Mouse (Mus musculus) layer of hippocampus, adult 2 months (tissue): Measurements from ENCODE around the gene Ppip5k2. TPM values are rescaled to one million over a fixed set of nuclear protein-coding genes. Genes with fewer than 3 reads are reported as not detected.

Experiments used
- DNase-seq, 2 experiments: peaks; one replicate each; pipeline ENCODE4 v3.0.0; 2022; ENCODE audit warnings: low spot score in 2 of 2
- H3K27ac ChIP-seq: fragments of 200-600 bp; 2 replicates; pipeline ENCODE4 v1.8.1; 2022
- H3K4me3 ChIP-seq: fragments of 200-600 bp; 2 replicates; pipeline ENCODE4 v1.8.1; 2022; ENCODE audit warnings: mild to moderate bottlenecking
- CTCF ChIP-seq: fragments of 200-600 bp; conservative IDR thresholded peaks from 2 replicates; pipeline ENCODE4 v1.8.1; 2022; ENCODE audit warnings: antibody characterized with exemption, mild to moderate bottlenecking, moderate library complexity
- total RNA-seq, 2 experiments: library from RNA; stranded (reverse); gene quantifications; 2 replicates each; pipeline ENCODE4 v1.2.3; 2021

Gene Ppip5k2
- total RNA-seq, 2 experiments from 2014 or later = 19.3 to 20.8 TPM

DNA sequence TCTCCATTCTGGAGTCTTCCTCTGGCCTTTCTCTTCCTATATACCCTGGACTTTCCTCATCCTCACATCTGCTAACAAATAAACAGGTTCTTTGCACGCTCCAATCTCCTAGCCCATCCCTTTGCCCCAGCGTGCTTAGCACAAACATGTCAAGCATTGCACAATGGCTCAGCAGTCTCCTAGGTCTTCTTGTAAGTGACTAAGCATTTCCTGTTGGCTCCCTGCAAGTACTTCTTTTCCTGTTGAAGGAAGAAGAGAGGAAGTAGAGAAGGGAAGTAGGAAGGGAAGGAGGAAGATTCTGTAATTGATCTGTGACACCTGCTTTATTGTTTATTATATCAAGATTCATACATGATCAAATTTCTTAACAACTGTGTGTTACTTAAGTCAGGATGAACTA is 97.4 kb downstream of the Ppip5k2 start:
- TF ChIP-seq CTCF = no peak
- H3K4me3 ChIP-seq = no peak overlapping the region
- no peak for DNase-seq
- no peak overlapping the region for H3K27ac ChIP-seq

DNA sequence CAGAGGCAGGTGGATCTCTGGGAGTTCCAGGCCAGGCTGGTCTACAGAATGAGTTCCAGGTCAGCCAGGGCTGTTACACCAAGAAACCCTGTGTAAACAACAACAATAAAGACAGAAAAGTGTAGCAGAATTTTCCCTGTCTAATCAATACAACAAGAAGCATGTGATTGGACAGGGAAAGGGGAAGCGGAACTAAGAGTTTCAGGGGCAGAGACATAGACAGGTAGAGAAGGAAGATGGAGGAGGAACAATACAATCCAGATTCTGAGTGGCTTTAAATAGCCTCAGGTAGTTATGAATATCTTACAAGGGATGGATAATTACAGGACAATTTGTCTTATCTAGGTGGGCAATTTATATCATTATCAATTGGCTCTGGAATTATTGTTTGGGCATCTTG is 102.9 kb downstream of the Ppip5k2 start:
- H3K4me3 ChIP-seq = no peak overlapping the region
- H3K27ac ChIP-seq = no peak overlapping the region
- no peak for DNase-seq
- no peak for TF ChIP-seq CTCF

DNA sequence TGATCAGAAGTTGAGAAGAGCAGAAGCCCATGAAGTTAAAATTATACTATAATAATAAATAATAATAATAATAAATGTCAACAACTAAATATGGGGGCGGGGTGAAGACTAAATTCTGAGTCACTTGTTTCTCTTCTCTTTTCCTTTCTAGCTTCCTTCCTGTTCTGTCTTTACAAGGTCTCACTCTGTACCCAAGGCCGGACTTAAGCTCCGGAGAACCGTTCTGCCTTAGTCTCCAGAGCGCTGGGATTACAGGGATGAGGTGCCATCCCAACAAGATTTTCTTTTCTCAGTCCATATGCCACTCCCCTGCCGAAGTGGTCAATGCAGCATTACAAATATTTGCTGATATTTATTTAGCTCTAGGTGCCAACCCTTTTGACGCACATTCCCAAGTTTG is 107.9 kb downstream of the Ppip5k2 start:
- no peak for DNase-seq
- Histone ChIP-seq H3K27ac (peak overlapping the region; percentile 97), H3K4me3 (peak overlapping the region; percentile 83)
- no peak for TF ChIP-seq CTCF

DNA sequence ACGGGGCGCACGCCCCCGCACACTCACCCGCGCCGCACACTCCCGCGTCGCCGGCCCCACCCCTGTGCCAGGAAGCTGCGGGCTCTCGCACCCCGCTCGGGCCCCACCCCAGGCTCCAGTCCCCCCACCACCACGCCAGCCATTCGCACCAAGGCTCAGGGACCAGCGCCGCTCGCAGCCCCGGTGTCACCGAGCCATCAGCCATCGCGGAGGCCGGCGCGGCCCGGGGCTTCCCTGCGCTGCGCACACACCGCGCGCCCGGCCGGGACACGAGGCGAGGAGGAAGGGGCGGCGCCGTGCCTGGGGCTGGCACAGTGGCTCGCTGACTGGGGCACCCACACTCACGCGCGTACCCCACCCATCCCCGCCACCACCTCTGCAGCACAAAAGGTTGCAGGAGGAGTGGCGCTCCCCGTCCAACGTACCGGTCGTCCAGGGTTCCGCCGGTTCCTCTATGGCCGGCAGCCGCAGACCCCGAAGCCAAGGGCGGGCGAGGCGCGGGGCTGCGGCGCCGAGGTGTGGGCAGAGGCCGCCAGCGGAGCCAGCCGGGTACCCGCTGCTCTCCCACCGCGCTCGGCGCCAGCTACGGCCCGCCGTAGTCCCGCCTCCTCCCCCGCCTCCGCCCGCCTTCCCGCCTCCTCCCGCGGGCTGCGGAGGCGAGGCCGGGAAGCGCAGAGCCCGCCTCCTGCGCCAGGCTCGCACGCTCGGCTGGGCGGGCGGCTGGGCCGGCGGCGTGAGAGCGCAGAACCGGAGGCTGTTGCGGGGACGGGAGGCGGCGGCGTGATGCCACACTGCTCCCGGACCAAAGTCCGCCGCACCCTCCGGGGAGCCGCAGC is 108.6 kb downstream of the Ppip5k2 start, which contains the start of gene D1Ertd622e:
Gene D1Ertd622e (minus strand): TSS at position 669 of the 836 bp plus-strand sequence.
- no peak for TF ChIP-seq CTCF
- DNase-seq = peak; percentile 74 to 75
- peak within 1 kb of the TSS; percentile 97 for H3K27ac ChIP-seq

DNA sequence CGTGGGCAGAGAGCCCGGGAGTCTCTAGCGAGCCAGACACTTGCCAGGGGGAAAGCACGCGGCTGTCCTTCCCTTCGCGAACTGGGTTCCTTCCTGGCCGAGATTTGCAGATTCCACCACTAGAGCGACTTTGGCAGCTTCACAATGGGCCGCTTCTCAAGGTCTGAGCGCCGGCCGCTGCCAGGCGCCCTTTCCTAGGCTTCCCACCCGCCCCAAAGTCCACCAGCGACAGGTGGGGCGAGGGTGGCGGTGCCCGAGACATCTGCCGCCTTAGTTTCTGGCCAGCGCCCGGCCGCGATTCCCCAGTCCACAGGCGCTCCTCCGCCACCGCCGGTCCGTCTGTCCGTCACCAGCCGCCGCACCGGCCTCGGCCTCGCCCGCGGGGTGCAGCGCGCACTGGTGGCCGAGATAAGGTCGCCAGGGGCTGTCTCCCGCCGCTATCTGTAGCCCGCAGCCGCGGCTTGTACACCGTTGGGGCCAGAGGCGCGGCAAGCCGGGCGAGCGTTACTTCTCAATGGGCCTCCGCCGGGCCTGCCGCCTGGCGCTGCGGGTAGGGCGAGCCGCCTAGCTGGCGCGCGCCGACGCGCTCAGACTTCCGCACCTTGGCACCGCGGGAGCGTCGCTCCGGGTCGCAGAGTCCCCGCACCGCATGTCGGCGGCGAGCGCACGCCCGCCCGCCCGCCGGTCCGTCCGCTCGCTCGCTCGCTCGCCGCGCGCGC is 109.4 kb downstream of the Ppip5k2 start:
- Histone ChIP-seq H3K4me3 (peak overlapping the region; percentile 83), H3K27ac (peak overlapping the region; percentile 97)
- DNase-seq = peak; percentile 65 to 69
- TF ChIP-seq CTCF = peak; percentile 65

More for the DNA sequence above, 108.6 kb downstream of the Ppip5k2 start, which contains the start of gene D1Ertd622e:
- peak within 1 kb of the TSS; percentile 83 for H3K4me3 ChIP-seq

DNA sequence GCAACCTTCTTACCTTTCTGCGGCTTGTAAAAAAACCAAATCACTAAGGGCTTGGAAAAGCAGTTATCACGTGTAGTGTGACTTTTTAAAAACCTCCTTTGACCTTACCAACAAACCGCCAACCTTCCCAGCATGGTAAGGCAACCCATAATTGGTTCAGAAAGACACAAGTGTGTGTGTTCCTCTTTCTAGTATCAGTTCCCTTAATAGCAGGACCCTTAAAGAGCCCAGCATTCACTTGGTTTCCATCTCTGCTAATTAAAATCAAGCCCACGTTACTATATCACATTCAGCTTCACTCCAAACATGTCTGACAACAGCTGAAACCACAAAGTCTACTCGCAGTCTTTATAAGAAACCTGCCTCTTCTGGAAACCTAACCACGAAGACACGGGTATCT is 110.8 kb downstream of the Ppip5k2 start:
- TF ChIP-seq CTCF = no peak
- Histone ChIP-seq H3K4me3 (peak overlapping the region; percentile 83), H3K27ac (peak overlapping the region; percentile 70)
- no peak for DNase-seq

DNA sequence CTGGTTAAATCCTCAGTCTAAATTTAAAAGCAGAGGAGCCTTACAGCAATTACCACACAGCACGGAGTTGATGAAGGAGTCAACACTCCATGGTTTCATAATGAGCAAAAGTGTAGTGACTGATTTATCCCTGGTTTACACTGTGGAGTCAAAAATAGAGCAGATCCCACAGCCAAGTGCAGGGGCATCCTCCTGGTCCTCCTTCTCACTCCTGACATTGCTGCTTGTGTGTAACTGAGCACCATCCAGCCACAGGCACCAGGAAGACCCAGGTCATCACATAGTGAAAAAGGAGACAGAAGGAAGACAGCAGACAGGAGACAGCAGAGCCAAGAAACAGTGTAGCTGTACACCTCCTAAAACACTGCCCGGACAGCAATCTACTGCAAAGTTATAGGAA is 112.4 kb downstream of the Ppip5k2 start:
- Histone ChIP-seq H3K27ac (0 out of 2 replicates have a peak overlapping the region, but pooled peaks have one; percentile 19), H3K4me3 (no peak overlapping the region)
- no peak for DNase-seq
- no peak for TF ChIP-seq CTCF

DNA sequence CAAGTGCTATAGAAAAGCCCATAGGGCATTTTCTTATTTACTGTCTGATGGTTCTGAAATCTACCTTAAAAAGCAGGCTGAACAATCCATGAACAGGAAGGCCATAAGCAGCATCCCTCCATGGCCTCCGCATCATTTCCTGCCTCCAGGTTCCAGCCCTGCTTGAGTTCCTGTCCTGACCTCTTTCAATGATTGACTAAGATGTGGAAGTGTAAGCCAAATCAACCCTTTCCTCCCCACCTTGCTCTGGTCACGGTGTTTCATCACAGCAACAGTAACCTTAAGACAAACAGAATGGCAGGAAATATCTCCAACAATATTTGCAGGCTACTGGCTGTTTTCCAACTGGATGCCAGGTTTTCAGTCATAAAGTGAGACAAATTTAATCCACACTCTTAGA is 113.0 kb downstream of the Ppip5k2 start:
- no peak for TF ChIP-seq CTCF
- Histone ChIP-seq H3K27ac (no peak overlapping the region), H3K4me3 (no peak overlapping the region)
- DNase-seq = no peak

Other genes starting within 250 kb of the Ppip5k2 start
- gene D1Ertd622e, start 108.3 kb downstream of the Ppip5k2 start, total RNA-seq = 10 to 100 TPM; 42.1 to 42.8 TPM
- gene Gin1, start 239 bp downstream of the Ppip5k2 start, total RNA-seq = 10 to 100 TPM; 11.3 to 11.4 TPM